Mouse (Mus musculus) ovary, adult 10 weeks (tissue): ENCODE data around the gene Cyp2f2. TPM values are rescaled to one million over a fixed set of nuclear protein-coding genes. Genes with fewer than 3 reads are reported as not detected.

ENCODE experiments used
- polyA plus RNA-seq: library from polyadenylated mRNA; stranded (reverse); fragments of 350-450 nt; fragmentation: Illumina TruSeq; extraction: RNeasy Lipid Tissue Mini Kit (QIAGEN cat#74804); gene quantifications from one replicate; pipeline ENCODE4 v1.2.3, GENCODE M21; 2014

Cyp2f2 gene
- 1.7 TPM for polyA plus RNA-seq

DNA sequence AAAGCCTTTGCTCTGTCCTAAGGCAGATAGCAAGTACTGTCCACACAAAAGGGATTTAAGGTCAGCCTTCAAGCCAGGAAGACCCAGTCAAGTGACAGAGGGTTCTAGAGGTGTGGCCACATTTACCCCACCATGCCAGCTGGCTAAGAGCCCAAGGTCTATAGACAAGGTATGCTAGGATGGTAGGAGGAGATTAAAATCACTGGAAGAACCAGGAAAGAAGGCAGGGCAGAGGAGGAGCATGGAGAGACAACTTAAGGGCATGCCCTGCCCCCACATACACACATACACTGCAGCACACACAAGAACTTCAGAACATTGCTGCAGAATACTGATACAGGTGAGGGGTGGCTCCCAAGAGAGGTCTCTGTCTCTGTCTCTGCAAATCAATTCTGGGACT is at the start of gene Cyp2f2:
TSS of gene Cyp2f2 (plus strand) at position 234 of the 400 bp plus-strand sequence.

GRCm38 (mm10) chr7:27153205-27153764 is 33.6 kb downstream of the Cyp2f2 start, which contains the start of gene Cyp2t4:
TSS of gene Cyp2t4 (plus strand) at chr7:27153714.

DNA sequence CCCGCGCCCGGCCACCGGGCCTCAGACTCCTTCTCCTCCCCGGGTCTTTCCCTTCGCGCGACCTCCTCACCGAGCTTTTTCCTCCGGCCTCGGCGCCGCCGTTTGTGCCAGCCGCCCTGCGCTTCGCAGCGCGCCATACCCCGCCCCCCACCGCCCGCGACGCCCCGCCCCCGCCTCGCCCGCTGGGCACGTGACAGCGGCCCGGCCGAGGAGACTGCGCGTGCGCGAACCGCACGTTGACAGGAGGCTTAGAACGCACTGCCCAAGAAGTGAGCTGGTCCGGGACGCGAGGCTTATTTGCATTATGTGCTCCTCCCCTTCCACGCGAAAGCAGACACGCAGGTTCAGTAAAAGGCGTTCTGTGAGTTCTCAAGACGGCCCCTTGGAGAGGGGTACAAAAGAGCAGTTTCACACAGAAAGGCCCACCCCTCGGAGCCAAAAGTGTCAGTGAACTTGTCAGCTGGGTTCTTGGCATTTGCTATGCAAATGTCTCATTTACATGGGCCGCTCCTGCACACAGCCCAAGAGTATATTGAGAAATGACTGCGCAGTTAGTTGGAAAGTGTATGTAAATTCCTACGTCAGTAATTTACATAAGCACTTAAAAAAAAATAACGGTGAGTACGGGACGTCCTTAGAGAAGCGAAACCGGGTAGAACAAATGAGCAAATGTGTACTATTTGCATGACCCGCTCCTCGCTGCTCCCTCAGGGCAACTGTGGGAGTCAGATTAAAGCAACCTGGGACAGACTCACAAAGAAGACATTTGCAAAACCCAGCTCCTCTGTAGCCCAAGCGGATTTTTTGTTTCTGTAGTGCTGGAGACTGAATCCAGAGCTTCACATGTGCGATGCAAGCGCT is 47.1 kb downstream of the Cyp2f2 start, which contains the start of gene Egln2:
TSS of gene Egln2 (minus strand) at position 189 of the 861 bp plus-strand sequence.

GRCm38 (mm10) chr7:27178324-27179216 is 58.9 kb downstream of the Cyp2f2 start, which contains the start of gene Rab4b:
TSS of gene Rab4b (minus strand) at chr7:27178896.

DNA sequence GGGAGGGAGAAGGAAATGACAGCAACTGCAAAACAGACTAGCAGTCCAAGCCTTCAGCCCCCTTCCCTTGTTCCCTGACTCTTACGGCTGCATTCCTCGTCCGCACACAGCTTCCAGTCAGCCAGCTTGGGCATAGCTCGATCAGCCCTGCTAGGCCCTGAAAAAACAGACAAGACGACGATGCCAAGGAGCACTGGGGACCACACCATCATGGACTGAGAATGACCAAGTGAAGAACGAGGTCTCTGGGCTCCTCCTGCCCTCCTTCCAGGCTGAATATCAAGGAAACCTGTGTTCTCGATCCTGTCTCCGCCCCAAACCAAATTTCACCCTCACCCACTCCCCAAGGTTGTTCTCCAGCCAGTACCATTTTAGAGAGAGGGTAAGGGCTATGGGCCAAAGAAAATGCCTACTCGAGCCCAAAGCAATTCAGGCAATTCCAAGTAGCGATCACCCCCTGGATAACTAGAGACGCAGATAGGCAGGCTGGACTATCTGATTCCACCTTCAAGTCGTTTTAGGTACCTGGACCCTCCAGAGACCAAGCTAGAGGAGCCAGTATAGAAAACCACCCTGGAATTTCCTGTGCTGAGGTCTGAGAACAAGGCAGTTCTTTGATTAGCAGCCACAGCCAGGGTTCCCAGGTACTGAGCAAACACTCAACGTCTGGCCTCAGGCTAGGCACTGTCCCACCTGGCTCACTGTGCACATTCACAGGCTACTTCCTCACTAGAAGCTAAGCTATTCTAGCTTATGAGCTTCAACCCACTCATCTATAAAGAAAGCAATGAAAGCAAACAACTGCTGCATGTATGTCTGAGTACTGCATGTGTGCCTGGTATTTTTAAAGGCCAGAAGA is 61.4 kb downstream of the Cyp2f2 start, which contains the start of the genes Gm21983 and Mia:
TSS of gene Gm21983 (minus strand) at position 250 of the 859 bp plus-strand sequence.
TSS of gene Mia (minus strand) at position 321 of the 859 bp plus-strand sequence.

Other genes with a start within 250 kb of the Cyp2f2 start
- gene Cyp2a22, start 180.5 kb upstream of the Cyp2f2 start, polyA plus RNA-seq = not detected
- not detected for gene Cyp2a12, start 90.8 kb upstream of the Cyp2f2 start, polyA plus RNA-seq
- not detected for gene Cyp2t4, start 33.8 kb downstream of the Cyp2f2 start, polyA plus RNA-seq
- gene Egln2, start 46.9 kb downstream of the Cyp2f2 start, polyA plus RNA-seq = 2.4 TPM
- 1.2 TPM for gene Rab4b, start 59.0 kb downstream of the Cyp2f2 start, polyA plus RNA-seq
- not detected for gene Gm21983, start 61.2 kb downstream of the Cyp2f2 start, polyA plus RNA-seq
- gene Mia, start 61.2 kb downstream of the Cyp2f2 start, polyA plus RNA-seq = not detected
- gene BC024978, start 75.9 kb downstream of the Cyp2f2 start, polyA plus RNA-seq = 7.6 TPM
- 6.0 TPM for gene Snrpa, start 76.4 kb downstream of the Cyp2f2 start, polyA plus RNA-seq
- 0.48 TPM for gene Itpkc, start 108.8 kb downstream of the Cyp2f2 start, polyA plus RNA-seq
- gene Coq8b, start 113.1 kb downstream of the Cyp2f2 start, polyA plus RNA-seq = 0.68 TPM
- gene Numbl, start 138.5 kb downstream of the Cyp2f2 start, polyA plus RNA-seq = 0.51 TPM
- gene Ltbp4, start 217.8 kb downstream of the Cyp2f2 start, polyA plus RNA-seq = not detected
- gene Shkbp1, start 236.1 kb downstream of the Cyp2f2 start, polyA plus RNA-seq = 0.54 TPM
- not detected for gene Gm20479, start 237.5 kb downstream of the Cyp2f2 start, polyA plus RNA-seq